Mouse (Mus musculus) MEL (cell line): ENCODE measurements at regions not wholly inside any gene's neighbourhood (a gene's known extent, or its start where the extent isn't known, plus 50 kb on each side); places are given as distances from the start of the nearest gene placed in this dataset.

Source experiments
- DNase-seq: peaks from one replicate; pipeline ENCODE4 v3.0.0; 2011; ENCODE audit warnings: low read depth, low spot score
- H3K27ac ChIP-seq: 2 replicates; pipeline ENCODE4 v1.5.1; 2012; ENCODE audit warnings: low read depth, mild to moderate bottlenecking, control low read depth, low read length, moderate library complexity; ENCODE audit not compliant: control insufficient read depth
- H3K27me3 ChIP-seq, 2 experiments: fragments of 150-350 bp in 1 of 2; sonication (generic) in 1 of 2; 2 replicates each; pipeline ENCODE4 v1.6.1; 2012; ENCODE audit warnings: low read length in 2 of 2, mild to moderate bottlenecking in 2 of 2, improper control_type of control experiment in 1 of 2, moderate library complexity in 1 of 2; ENCODE audit not compliant: insufficient read depth in 2 of 2, control insufficient read depth in 1 of 2
- H3K36me3 ChIP-seq, 2 experiments: 2 replicates each; pipeline ENCODE4 v1.6.1; 2012 to 2014; ENCODE audit warnings: low read length in 2 of 2, improper control_type of control experiment in 1 of 2, inconsistent platforms in 1 of 2, mild to moderate bottlenecking in 1 of 2; ENCODE audit not compliant: insufficient read depth in 2 of 2, control insufficient read depth in 1 of 2
- H3K4me1 ChIP-seq, 2 experiments: fragments of 150-350 bp in 1 of 2; sonication (generic) in 1 of 2; 2 replicates each; pipeline ENCODE4 v1.6.1; 2012; ENCODE audit warnings: low read length in 2 of 2, improper control_type of control experiment in 1 of 2, mild to moderate bottlenecking in 1 of 2; ENCODE audit not compliant: insufficient read depth in 2 of 2, control insufficient read depth in 1 of 2
- H3K4me3 ChIP-seq, 2 experiments: fragments of 150-350 bp in 1 of 2; sonication (generic) in 1 of 2; 2 replicates each; pipeline ENCODE4 v1.5.1; 2012; ENCODE audit warnings: low read depth in 2 of 2, low read length in 2 of 2, mild to moderate bottlenecking in 2 of 2, moderate library complexity in 2 of 2, control low read depth in 1 of 2, improper control_type of control experiment in 1 of 2; ENCODE audit not compliant: control insufficient read depth in 1 of 2, insufficient read depth in 1 of 2
- H3K79me2 ChIP-seq: 2 replicates; pipeline ENCODE4 v1.6.1; 2012; ENCODE audit warnings: mild to moderate bottlenecking, low read length, moderate library complexity; ENCODE audit not compliant: control insufficient read depth, poor library complexity, insufficient read depth
- H3K9ac ChIP-seq: 2 replicates; pipeline ENCODE4 v1.6.1; 2012; ENCODE audit warnings: low read depth, mild to moderate bottlenecking, control low read depth, low read length, moderate library complexity; ENCODE audit not compliant: control insufficient read depth, poor library complexity, severe bottlenecking
- H3K9me3 ChIP-seq: fragments of 150-350 bp; sonication (generic); replicated peaks from 2 replicates; pipeline ENCODE4 v1.6.1; 2012; ENCODE audit warnings: mild to moderate bottlenecking, low read length, improper control_type of control experiment, moderate library complexity; ENCODE audit not compliant: insufficient read depth
- CHD2 ChIP-seq: IDR thresholded peaks from 2 replicates; pipeline ENCODE4 v1.6.1; 2011; ENCODE audit warnings: low read length, improper control_type of control experiment
- CTCF ChIP-seq, 3 experiments: IDR thresholded peaks in 2 of 3; conservative IDR thresholded peaks in 1 of 3; 2 replicates each; pipeline ENCODE4 v1.5.1; 2011 to 2012; ENCODE audit warnings: low read length in 3 of 3, low read depth in 2 of 3, mild to moderate bottlenecking in 2 of 3, improper control_type of control experiment in 1 of 3, inconsistent platforms in 1 of 3, mixed read lengths in 1 of 3, moderate library complexity in 1 of 3; ENCODE audit not compliant: control insufficient read depth in 1 of 3, insufficient read depth in 1 of 3, poor library complexity in 1 of 3, severe bottlenecking in 1 of 3
- ELF1 ChIP-seq: IDR thresholded peaks from 2 replicates; pipeline ENCODE4 v1.6.1; 2014; ENCODE audit warnings: low read depth, mild to moderate bottlenecking, inconsistent platforms, low read length, improper control_type of control experiment, moderate library complexity
- EP300 ChIP-seq, 2 experiments: IDR thresholded peaks; 2 replicates each; pipeline ENCODE4 v1.6.1; 2011; ENCODE audit warnings: improper control_type of control experiment in 2 of 2, low read length in 2 of 2, low read depth in 1 of 2, mild to moderate bottlenecking in 1 of 2
- ETS1 ChIP-seq: IDR thresholded peaks from 2 replicates; pipeline ENCODE4 v1.6.1; 2012; ENCODE audit warnings: low read depth, mild to moderate bottlenecking, inconsistent platforms, low read length, improper control_type of control experiment, moderate library complexity
- GABPA ChIP-seq: IDR thresholded peaks from 2 replicates; pipeline ENCODE4 v1.6.1; 2012; ENCODE audit warnings: low read depth, mild to moderate bottlenecking, inconsistent platforms, low read length, improper control_type of control experiment, moderate library complexity
- GATA1 ChIP-seq: IDR thresholded peaks from 2 replicates; pipeline ENCODE4 v1.6.1; 2011; ENCODE audit warnings: low read depth, low read length, improper control_type of control experiment
- HCFC1 ChIP-seq: IDR thresholded peaks from 2 replicates; pipeline ENCODE4 v1.6.1; 2012; ENCODE audit warnings: low read depth, mild to moderate bottlenecking, inconsistent platforms, low read length, improper control_type of control experiment, moderate library complexity
- KAT2A ChIP-seq: conservative IDR thresholded peaks from 2 replicates; pipeline ENCODE4 v1.6.1; 2012; ENCODE audit warnings: low read depth, low read length, improper control_type of control experiment, inconsistent platforms
- MAFK ChIP-seq: IDR thresholded peaks from 2 replicates; pipeline ENCODE4 v1.6.1; 2011; ENCODE audit warnings: low read depth, mild to moderate bottlenecking, low read length, improper control_type of control experiment, borderline replicate concordance
- MXI1 ChIP-seq: IDR thresholded peaks from 2 replicates; pipeline ENCODE4 v1.6.1; 2011; ENCODE audit warnings: mild to moderate bottlenecking, low read depth, low read length, improper control_type of control experiment
- MYC ChIP-seq: IDR thresholded peaks from 2 replicates; pipeline ENCODE4 v1.6.1; 2011; ENCODE audit warnings: low read depth, mild to moderate bottlenecking, low read length, improper control_type of control experiment, moderate library complexity
- NRF1 ChIP-seq: IDR thresholded peaks from 2 replicates; pipeline ENCODE4 v1.6.1; 2014; ENCODE audit warnings: low read depth, mild to moderate bottlenecking, inconsistent platforms, low read length, improper control_type of control experiment, moderate library complexity; ENCODE audit not compliant: poor library complexity, insufficient read depth, severe bottlenecking
- RCOR1 ChIP-seq: IDR thresholded peaks from 2 replicates; pipeline ENCODE4 v1.6.1; 2012; ENCODE audit warnings: low read depth, mild to moderate bottlenecking, inconsistent platforms, low read length, improper control_type of control experiment
- SIN3A ChIP-seq: IDR thresholded peaks from 2 replicates; pipeline ENCODE4 v1.6.1; 2012; ENCODE audit warnings: low read length, improper control_type of control experiment, inconsistent platforms
- TAL1 ChIP-seq: IDR thresholded peaks from 2 replicates; pipeline ENCODE4 v1.6.1; 2012; ENCODE audit warnings: mild to moderate bottlenecking, inconsistent platforms, low read length, moderate library complexity, mixed read lengths
- TBP ChIP-seq: IDR thresholded peaks from 2 replicates; pipeline ENCODE4 v1.8.0; 2011; ENCODE audit warnings: low read depth, low read length, improper control_type of control experiment
- TCF12 ChIP-seq: IDR thresholded peaks from 2 replicates; pipeline ENCODE4 v1.6.1; 2014; ENCODE audit warnings: low read depth, mild to moderate bottlenecking, inconsistent platforms, low read length, improper control_type of control experiment, moderate library complexity
- ZC3H11A ChIP-seq: IDR thresholded peaks from 2 replicates; pipeline ENCODE4 v1.6.1; 2012; ENCODE audit warnings: low read depth, mild to moderate bottlenecking, inconsistent platforms, low read length, improper control_type of control experiment
- ZKSCAN1 ChIP-seq: IDR thresholded peaks from 2 replicates; pipeline ENCODE4 v1.6.1; 2012; ENCODE audit warnings: low read depth, mild to moderate bottlenecking, inconsistent platforms, low read length, improper control_type of control experiment, moderate library complexity
- ZNF384 ChIP-seq: IDR thresholded peaks from 2 replicates; pipeline ENCODE4 v1.6.1; 2012; ENCODE audit warnings: low read depth, mild to moderate bottlenecking, inconsistent platforms, low read length, improper control_type of control experiment

GRCm38 (mm10) chr16:55492111-55492510 lies 194.3 kb upstream of the Zpld1 start:
- no peaks in the 10 kb centered on the region for H3K9me3 ChIP-seq
- no peak overlapping the region for H3K4me3 ChIP-seq
- no peaks in the 10 kb centered on the region for H3K79me2 ChIP-seq
- H3K4me1 ChIP-seq: no peaks in the 10 kb centered on the region; a peak in 1 of 4 replicates
- TF ChIP-seq ZC3H11A (no peak), MXI1 (no peak), ETS1 (no peak)
- no peaks in the 10 kb centered on the region; a peak in 2 of 4 replicates for H3K27me3 ChIP-seq
- no peaks in the 10 kb centered on the region for H3K36me3 ChIP-seq
- no peak for DNase-seq
- no peak overlapping the region for H3K27ac ChIP-seq
- no peak overlapping the region for H3K9ac ChIP-seq

- TF ChIP-seq CTCF (IDR thresholded peaks at IDR 0.05 in 2 of 3, conservative IDR thresholded peaks at IDR 0.05 in 1 of 3; ENCODE audit: control insufficient read depth in 1 of 3, insufficient read depth in 1 of 3, low read depth in 2 of 3, low read length in 3 of 3, poor library complexity in 1 of 3, severe bottlenecking in 1 of 3) (no peak), ELF1 (no peak), GATA1 (no peak), TCF12 (no peak)
- Histone ChIP-seq H3K4me3 (no peak overlapping the region), H3K79me2 (no peaks in the 10 kb centered on the region), H3K9me3 (no peaks in the 10 kb centered on the region), H3K4me1 (peaks cover 0 to 3% of the 10 kb centered on the region in 2 experiments; a peak in 1 of 4 replicates), H3K27me3 (no peaks in the 10 kb centered on the region; a peak in 1 of 4 replicates), H3K27ac (no peak overlapping the region), H3K9ac (no peak overlapping the region), H3K36me3 (no peaks in the 10 kb centered on the region)
- DNase-seq: no peak
Observed at GRCm38 (mm10) chr16:55484391-55484790, 186.6 kb upstream of the Zpld1 start.

- Histone ChIP-seq H3K4me1 (peaks cover 0 to 8% of the 10 kb centered on the region in 2 experiments; a peak in 1 of 4 replicates), H3K27me3 (no peaks in the 10 kb centered on the region; a peak in 1 of 4 replicates), H3K79me2 (no peaks in the 10 kb centered on the region), H3K27ac (no peak overlapping the region), H3K4me3 (no peak overlapping the region), H3K36me3 (peaks cover 0 to 5% of the 10 kb centered on the region in 2 experiments; a peak in 1 of 4 replicates), H3K9me3 (no peaks in the 10 kb centered on the region), H3K9ac (no peak overlapping the region)
- TF ChIP-seq EP300 (IDR thresholded peaks at IDR 0.05; ENCODE audit: low read depth in 1 of 2, low read length in 2 of 2) (no peak), MYC (no peak), TAL1 (no peak), HCFC1 (no peak), CHD2 (no peak), TBP (no peak), SIN3A (no peak), MAFK (no peak), RCOR1 (no peak), KAT2A (no peak), ZKSCAN1 (no peak), NRF1 (no peak), ELF1 (no peak), ZNF384 (no peak), GABPA (no peak), TCF12 (no peak)
- DNase-seq: no peak
Observed at GRCm38 (mm10) chr16:55480745-55481144, 183.0 kb upstream of the Zpld1 start.
